Mouse (Mus musculus) bone marrow, adult 2 months (tissue): ENCODE measurements around the gene Plet1.

Source experiments
- CTCF ChIP-seq: fragments of 200-500 bp; IDR thresholded peaks from 2 replicates; pipeline ENCODE4 v1.5.1; 2011; ENCODE audit warnings: low read length, control low read depth; ENCODE audit not compliant: control insufficient read depth, insufficient read depth
- POLR2A ChIP-seq: fragments of 200-500 bp; IDR thresholded peaks from 2 replicates; pipeline ENCODE4 v1.6.1; 2011; ENCODE audit warnings: low read depth, mild to moderate bottlenecking, control low read depth, low read length, borderline replicate concordance; ENCODE audit not compliant: control insufficient read depth

GRCm38 (mm10) chr9:50462494-50463204, 31.7 kb upstream of the Plet1 start:
- no peak for TF ChIP-seq POLR2A
- TF ChIP-seq CTCF = peak; percentile 76
